Mouse (Mus musculus) embryonic fibroblast, embryonic 13.5 days (primary cell): ENCODE measurements around the gene Nol12.

Experiments
- CTCF ChIP-seq: IDR thresholded peaks from 2 replicates; pipeline ENCODE4 v1.5.1; 2011; ENCODE audit warnings: mild to moderate bottlenecking, control low read depth, low read length, moderate library complexity, borderline replicate concordance; ENCODE audit not compliant: insufficient read depth
- POLR2A ChIP-seq: IDR thresholded peaks from 2 replicates; pipeline ENCODE4 v1.6.1; 2011; ENCODE audit warnings: low read depth, mild to moderate bottlenecking, control low read depth, low read length, moderate library complexity

- peak; percentile 78; the same call in 1 of the 2 replicates for TF ChIP-seq CTCF
- TF ChIP-seq POLR2A: no peak
Observed at GRCm38 (mm10) chr15:78962885-78963284, 28.2 kb downstream of the Nol12 start.
